Mouse (Mus musculus) spleen, adult 2 months (tissue): ENCODE results near the gene Zdhhc1.

Experiments used
- CTCF ChIP-seq: fragments of 200-500 bp; IDR thresholded peaks from 2 replicates; pipeline ENCODE4 v1.5.1; 2011; ENCODE audit warnings: mild to moderate bottlenecking, inconsistent platforms; ENCODE audit not compliant: insufficient read depth, insufficient read length, insufficient replicate concordance; ENCODE audit errors: extremely low read depth
- POLR2A ChIP-seq: fragments of 200-500 bp; IDR thresholded peaks from 2 replicates; pipeline ENCODE4 v1.6.1; 2011; ENCODE audit warnings: low read depth, low read length, inconsistent platforms

DNA sequence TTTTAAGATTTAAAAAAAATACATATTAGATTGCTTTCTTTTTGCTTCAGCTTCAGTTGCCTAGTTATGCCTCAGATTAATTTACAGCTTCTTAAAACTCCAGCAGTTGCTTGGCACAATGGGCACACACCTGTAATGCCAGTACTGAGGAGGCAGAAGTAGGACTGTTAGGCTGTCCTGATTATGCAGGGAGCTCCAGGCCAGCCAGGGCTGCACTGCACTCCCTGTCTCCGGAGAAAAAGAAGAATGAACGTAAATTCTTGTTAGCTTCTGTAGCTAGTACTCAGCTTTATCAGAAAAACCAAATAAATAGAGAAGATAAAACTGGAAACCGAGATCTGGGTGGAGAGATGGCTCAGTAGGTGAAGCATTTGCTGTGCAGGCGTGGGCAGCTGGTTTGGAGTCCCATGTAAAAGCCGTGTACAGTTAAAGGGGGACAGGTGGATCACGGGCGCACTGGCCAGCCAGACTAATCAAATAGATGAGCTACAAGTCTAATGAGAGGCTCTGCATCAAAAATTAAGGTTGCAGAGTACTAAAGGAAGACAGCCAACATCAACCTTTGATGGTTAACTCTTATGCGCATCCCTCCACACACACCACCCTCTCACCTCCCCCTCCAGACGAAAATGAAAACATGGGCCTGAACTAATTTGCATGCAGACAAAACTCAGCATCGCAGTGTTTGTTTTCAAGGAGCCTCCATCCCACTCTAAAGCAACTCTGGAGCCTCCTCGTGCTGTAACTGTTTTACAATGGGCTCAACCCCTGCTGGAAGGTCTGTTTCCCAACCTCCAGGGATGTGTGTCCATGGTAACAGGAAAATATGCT is 51.2 kb downstream of the Zdhhc1 start:
- TF ChIP-seq CTCF (no peak), POLR2A (no peak)
